Mouse (Mus musculus) brain, adult 2 months (tissue): ENCODE measurements around the gene Mycbp.
"Not testable (repeated sequence)": the region's sequence is repeated elsewhere in the genome, so short reads cannot be mapped to it uniquely, and the experiment has no call there.

Source experiments
- DNase-seq: peaks from one replicate; pipeline ENCODE4 v3.0.0; 2011; ENCODE audit warnings: low read depth, low spot score

The Mycbp gene

DNA sequence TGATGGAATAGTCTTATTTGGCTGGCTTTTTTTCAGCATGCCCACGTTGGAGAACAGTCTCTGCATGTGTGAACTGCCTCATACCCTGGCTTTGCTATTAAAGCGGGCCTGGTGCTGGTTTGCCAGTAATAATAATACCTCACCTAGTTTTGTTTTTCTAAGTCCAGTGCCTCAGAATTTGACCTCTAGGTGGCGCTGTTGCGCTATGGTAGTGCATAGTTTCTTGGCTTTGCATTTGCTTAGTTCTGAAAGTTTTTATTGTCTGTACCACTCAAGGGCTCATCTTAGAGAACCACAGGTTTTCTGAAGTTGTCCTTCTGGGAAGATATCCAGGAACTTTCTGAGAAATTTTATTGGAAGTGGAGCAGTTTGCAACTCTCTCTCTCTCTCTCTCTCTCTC lies 35.2 kb downstream of the Mycbp start:
- DNase-seq = peak; percentile 87

GRCm38 (mm10) chr4:123940878-123941277 lies 36.2 kb downstream of the Mycbp start:
- not testable (repeated sequence) for DNase-seq

DNA sequence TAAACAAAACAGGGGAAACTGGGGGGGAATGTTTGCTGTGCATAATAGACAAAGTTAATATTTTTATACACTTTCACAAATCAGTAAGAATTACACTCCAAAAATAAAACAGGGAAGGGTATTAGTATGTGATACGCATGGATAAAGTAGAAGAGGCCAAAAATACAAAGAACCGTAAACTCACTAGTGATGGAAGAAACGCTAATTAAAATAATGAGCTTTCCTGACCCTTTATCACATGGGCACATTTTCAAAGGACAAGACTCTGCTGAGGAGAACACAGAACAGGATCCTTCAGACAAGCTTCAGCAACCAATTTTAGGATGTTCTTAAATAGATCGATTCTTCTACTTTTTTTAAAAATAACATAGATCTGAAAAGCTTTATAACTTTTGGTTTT lies 42.1 kb downstream of the Mycbp start:
- no peak for DNase-seq

- no peak for DNase-seq
Measured at GRCm38 (mm10) chr4:123947149-123947548, 42.5 kb downstream of the Mycbp start.

- no peak for DNase-seq
Measured at GRCm38 (mm10) chr4:123948901-123949300, 44.3 kb downstream of the Mycbp start.

DNA sequence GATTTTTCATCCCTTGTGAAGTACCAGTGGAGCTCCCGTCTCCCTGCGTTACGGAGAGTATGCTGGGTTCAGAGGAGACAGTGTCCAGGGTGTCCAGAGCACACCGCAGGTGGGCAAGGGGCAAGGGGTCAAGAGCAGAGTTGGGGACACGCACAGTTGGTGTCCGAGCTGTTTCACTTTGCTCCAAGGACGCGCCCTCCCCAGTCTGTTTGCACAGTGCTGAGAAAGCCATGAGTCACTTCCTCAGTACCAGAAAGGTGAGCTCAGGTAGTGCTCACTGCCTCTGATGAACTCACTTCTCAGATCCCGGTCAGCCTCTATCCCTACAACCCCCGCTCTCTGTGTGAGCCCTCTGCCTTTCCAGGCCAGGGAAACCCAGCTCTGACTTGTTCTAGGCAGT lies 45.0 kb downstream of the Mycbp start:
- DNase-seq = no peak

GRCm38 (mm10) chr4:123952059-123952458 lies 47.4 kb downstream of the Mycbp start:
- no peak for DNase-seq

DNA sequence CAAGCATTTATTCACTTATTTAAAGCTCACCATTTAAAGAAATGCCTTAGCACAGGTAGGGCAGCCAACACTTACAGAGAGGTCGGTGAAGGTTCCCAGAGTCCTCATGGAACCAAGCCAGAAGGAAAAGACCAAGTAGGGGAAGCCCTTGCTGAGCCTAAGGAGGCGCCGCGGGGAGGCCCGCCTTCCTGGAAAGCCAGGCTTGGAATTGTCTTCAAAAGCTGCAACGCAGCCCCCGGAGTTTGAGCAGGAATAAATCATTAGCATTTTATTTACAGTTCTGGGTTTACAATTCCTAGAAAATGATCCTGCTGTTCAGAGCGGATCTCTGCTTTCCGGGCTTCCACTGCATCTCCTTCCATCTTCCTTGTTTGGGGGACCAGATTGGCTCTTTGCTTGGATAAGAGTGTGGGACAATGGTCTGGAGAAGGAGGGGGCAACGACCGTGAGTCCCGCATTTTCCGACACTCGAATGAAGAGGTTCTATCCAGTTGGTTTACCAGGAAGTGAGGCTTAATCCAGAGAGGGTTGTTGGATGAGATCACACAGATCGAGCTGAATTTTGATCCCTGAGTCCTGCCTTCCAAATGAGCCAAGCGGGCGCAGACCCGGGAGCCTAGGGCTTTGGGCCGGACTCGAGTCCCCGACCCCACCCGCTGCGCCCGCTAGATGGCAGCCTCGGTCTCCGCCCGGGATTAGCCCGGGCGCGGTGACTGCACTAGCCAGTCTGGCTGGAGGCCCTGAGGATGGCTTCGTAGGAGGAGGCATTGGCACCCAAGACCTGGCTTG lies 52.3 kb downstream of the Mycbp start:
- peak; percentile 77 for DNase-seq

DNA sequence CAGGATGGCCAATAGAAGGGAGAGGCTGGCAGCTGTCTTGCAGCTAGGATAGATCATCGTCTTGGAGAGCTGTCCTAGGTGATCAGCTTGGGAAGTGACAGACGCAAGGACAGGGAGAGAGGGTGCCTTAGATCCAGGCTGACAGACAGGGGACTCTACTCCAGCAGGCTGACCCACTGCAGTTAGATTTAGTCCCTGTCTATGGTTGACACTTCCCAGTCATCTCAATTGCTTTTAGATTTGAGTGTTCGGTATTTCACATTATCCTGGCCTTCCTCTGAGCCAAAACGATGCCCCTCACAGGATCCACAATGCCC lies 52.8 kb downstream of the Mycbp start:
- no peak for DNase-seq

GRCm38 (mm10) chr4:123957891-123958290 lies 53.3 kb downstream of the Mycbp start:
- no peak for DNase-seq

DNA sequence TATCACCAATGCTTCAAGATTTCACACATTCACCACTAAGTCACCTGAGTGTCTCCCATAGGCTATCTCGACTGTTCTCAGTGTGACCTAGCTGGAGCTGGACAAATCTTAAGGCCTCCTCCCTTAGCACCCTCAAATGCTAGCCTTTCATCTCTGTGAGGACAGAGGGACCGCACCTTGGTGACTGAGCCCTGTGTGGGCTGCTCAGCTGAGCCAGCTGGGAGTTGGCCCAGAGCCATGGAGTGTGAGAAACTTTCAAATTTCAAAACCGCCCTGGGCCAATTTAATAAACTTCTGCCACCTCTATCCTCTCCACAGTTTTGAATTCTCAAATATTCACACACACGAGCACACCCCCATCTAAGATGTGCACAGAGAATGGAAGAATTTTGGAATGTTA lies 56.3 kb downstream of the Mycbp start:
- no peak for DNase-seq
